Mouse (Mus musculus) cerebellum, adult 11 months (tissue): ENCODE results near the gene Nucb1.
"Not testable (repeated sequence)": the region's sequence is repeated elsewhere in the genome, so short reads cannot be mapped to it uniquely, and the experiment has no call there.

Source experiments
- DNase-seq: peaks from one replicate; pipeline ENCODE4 v3.0.0; 2022

Nucb1 gene

GRCm38 (mm10) chr7:45509912-45510787, at the start of gene Nucb1:
Nucb1 (minus strand) TSS chr7:45510406.
- peak; percentile 88 for DNase-seq

- no peak for DNase-seq
Measured at GRCm38 (mm10) chr7:45558907-45559306, 48.7 kb upstream of the Nucb1 start.

- peak; percentile 78 for DNase-seq
Measured at GRCm38 (mm10) chr7:45555787-45556186, 45.6 kb upstream of the Nucb1 start.

- no peak for DNase-seq
Measured at GRCm38 (mm10) chr7:45554744-45555143, 44.5 kb upstream of the Nucb1 start, which contains the start of gene Hsd17b14. Hsd17b14 (plus strand) TSS chr7:45554893.

GRCm38 (mm10) chr7:45553990-45554389, 43.8 kb upstream of the Nucb1 start:
- no peak for DNase-seq

GRCm38 (mm10) chr7:45553519-45553918, 43.3 kb upstream of the Nucb1 start:
- DNase-seq, result no peak

- no peak for DNase-seq
Measured at GRCm38 (mm10) chr7:45551512-45551883, 41.3 kb upstream of the Nucb1 start.

- DNase-seq, result no peak
Measured at GRCm38 (mm10) chr7:45550821-45551511, 40.8 kb upstream of the Nucb1 start.

GRCm38 (mm10) chr7:45549641-45550436, 39.6 kb upstream of the Nucb1 start:
- DNase-seq, result no peak

- DNase-seq, result no peak
Measured at GRCm38 (mm10) chr7:45544525-45544924, 34.3 kb upstream of the Nucb1 start.

- DNase-seq, result no peak
Measured at GRCm38 (mm10) chr7:45540213-45540612, 30.0 kb upstream of the Nucb1 start.

- no peak for DNase-seq
Measured at GRCm38 (mm10) chr7:45539095-45539494, 28.9 kb upstream of the Nucb1 start.

- DNase-seq, result peak; percentile 60
Measured at GRCm38 (mm10) chr7:45538163-45539041, 28.2 kb upstream of the Nucb1 start.

- DNase-seq, result no peak
Measured at GRCm38 (mm10) chr7:45537602-45538001, 27.4 kb upstream of the Nucb1 start.

GRCm38 (mm10) chr7:45535676-45536075, 25.5 kb upstream of the Nucb1 start:
- DNase-seq, result no peak

- no peak for DNase-seq
Measured at GRCm38 (mm10) chr7:45530643-45531042, 20.4 kb upstream of the Nucb1 start.

- no peak for DNase-seq
Measured at GRCm38 (mm10) chr7:45529461-45529860, 19.3 kb upstream of the Nucb1 start.

GRCm38 (mm10) chr7:45527169-45527568, 17.0 kb upstream of the Nucb1 start:
- DNase-seq, result not testable (repeated sequence)

GRCm38 (mm10) chr7:45526474-45527120, 16.4 kb upstream of the Nucb1 start:
- DNase-seq, result no peak

GRCm38 (mm10) chr7:45525809-45526473, 15.7 kb upstream of the Nucb1 start, which contains the start of the genes Ppp1r15a and Plekha4:
Ppp1r15a (minus strand) TSS chr7:45526268.
Plekha4 (plus strand) TSS chr7:45526330.
- peak; percentile 95 for DNase-seq
